Mouse (Mus musculus): ENCODE results near the gene St6gal1. TPM values are rescaled to one million over a fixed set of nuclear protein-coding genes. Genes with fewer than 3 reads are reported as not detected.

The St6gal1 gene
- polyA plus RNA-seq, 1 experiment from 2014 or later = 21.5 TPM

DNA sequence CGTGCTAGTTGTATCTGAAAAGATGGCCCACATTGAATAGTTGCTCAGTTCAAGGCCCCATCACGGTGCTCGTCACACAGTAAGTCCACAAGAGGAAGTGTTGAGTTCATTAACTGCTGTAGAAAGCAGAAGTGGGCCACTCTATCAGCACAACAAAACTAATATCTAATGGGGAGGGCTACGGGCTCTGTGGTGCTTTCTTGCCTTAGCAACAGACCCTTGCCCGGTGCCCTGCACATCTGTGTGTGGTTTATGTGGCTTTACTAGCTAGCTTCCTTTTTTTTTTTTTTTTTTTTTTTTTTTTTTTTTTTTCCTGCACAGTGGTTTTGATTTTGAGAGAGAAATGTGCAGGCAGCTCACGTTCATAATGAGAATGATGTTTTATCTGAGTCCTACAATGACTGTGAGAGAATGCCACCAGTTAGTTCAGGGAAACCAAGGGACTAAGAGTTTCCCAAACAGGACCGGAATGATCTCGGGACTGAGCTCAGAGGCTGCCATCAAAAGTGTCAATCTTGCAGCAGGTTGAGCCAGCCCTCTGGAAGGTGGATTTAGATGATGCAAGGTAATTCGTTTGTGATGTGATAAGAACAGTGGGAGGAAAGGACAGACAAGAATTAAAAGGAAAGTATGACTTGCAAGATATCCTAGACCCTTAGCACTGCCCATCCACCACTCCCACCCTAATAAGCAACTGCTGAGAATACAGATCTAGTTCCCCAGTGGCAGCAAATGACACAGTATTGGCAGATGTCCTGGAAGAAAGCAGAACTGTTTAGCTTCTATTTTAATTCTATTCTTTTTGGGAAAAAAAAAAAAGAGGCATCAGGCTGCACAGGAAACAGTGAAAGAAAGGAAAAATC lies 55.6 kb downstream of the St6gal1 start:
- Histone ChIP-seq H3K4me1 (replicated peaks) (peaks cover 11% of the 10 kb centered on the region), H3K4me3 (replicated peaks) (no peak overlapping the region), H3K27ac (no peak overlapping the region), H3K9me3 (no peaks in the 10 kb centered on the region), H3K9ac (replicated peaks) (no peak overlapping the region), H3K36me3 (no peaks in the 10 kb centered on the region), H3K4me2 (no peak overlapping the region), H3K27me3 (no peaks in the 10 kb centered on the region)
- no peak for ATAC-seq (ENCODE audit: insufficient number of reproducible peaks, insufficient read depth, low FRiP score, low TSS enrichment, low read depth)
- WGBS = 56% methylated on average over 9 of the region's 9 CpGs

DNA sequence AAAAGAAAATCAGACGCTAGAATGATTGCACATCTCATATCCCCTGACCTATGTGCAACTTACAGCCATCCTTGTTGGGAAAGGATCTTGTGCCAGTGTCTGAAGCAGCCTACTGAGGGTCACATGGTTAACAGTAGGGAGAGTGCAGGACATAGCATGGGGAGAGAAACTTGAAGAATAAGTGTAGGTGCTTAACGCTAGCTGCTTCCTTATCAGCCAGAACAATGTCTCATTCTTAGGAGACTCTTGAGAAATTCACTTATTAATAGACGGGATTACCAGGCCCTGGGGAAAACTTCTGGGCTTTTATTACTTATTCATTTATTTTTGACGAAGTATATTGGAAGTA lies 56.2 kb downstream of the St6gal1 start:
- Histone ChIP-seq H3K9ac (replicated peaks) (no peak overlapping the region), H3K9me3 (no peaks in the 10 kb centered on the region), H3K27me3 (no peaks in the 10 kb centered on the region), H3K27ac (no peak overlapping the region), H3K4me1 (replicated peaks) (peaks cover 11% of the 10 kb centered on the region), H3K4me3 (replicated peaks) (no peak overlapping the region), H3K36me3 (no peaks in the 10 kb centered on the region), H3K4me2 (no peak overlapping the region)
- no peak for ATAC-seq (ENCODE audit: insufficient number of reproducible peaks, insufficient read depth, low FRiP score, low TSS enrichment, low read depth)
- WGBS = 80% methylated on average over 4 of the region's 4 CpGs

DNA sequence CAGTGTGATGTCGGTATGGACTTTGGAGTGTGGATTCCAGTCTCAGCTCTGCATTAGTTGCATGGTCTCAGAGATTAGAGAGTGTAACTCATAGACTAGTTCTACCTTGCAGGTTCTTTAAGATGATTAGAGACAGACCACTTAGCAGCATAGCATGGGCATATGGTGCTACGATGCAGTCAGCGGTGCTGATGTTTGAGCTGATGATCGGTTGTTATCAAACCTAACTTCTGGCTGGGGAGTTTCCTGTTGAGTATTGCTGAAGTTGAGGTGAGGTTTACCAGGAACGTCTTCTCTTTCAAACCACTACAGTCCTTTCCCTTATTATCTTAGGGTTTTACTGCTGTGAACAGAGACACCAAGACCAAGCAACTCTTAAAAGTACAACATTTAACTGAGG lies 57.7 kb downstream of the St6gal1 start:
- no peak overlapping the region for H3K27ac ChIP-seq
- no peaks in the 10 kb centered on the region for H3K27me3 ChIP-seq
- no peak overlapping the region for H3K9ac ChIP-seq (replicated peaks)
- no peak for ATAC-seq (ENCODE audit: insufficient number of reproducible peaks, insufficient read depth, low FRiP score, low TSS enrichment, low read depth)
- peaks cover 11% of the 10 kb centered on the region for H3K4me1 ChIP-seq (replicated peaks)
- H3K4me3 ChIP-seq (replicated peaks) = no peak overlapping the region
- no peaks in the 10 kb centered on the region for H3K9me3 ChIP-seq
- H3K36me3 ChIP-seq = peaks cover 2% of the 10 kb centered on the region; the same call in 1 of the 2 replicates
- WGBS = 90% methylated on average over 5 of the region's 5 CpGs
- no peak overlapping the region for H3K4me2 ChIP-seq

DNA sequence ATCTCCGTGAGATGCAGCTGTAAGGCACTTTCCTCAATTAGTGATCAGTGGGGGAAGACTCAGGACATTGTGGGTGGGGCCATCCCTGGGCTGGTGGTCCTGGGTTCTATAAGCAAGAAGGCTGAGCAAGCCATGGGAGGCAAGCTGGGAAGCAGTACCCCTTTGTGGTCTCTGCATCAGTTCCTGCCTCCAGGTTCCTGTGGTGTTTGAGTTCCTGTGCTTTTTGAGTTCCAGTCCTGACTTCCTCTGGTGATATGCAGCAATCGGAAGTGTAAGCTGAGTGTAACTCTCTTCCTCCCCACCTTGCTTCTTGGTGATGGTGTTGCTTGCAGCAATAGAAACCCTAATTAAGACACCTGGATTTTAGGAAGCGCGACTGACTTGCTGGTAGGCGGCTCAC lies 58.4 kb downstream of the St6gal1 start:
- Histone ChIP-seq H3K27me3 (no peaks in the 10 kb centered on the region), H3K4me1 (replicated peaks) (peaks cover 11% of the 10 kb centered on the region), H3K4me2 (no peak overlapping the region), H3K27ac (no peak overlapping the region), H3K9me3 (no peaks in the 10 kb centered on the region), H3K4me3 (replicated peaks) (no peak overlapping the region), H3K36me3 (peaks cover 9% of the 10 kb centered on the region), H3K9ac (replicated peaks) (no peak overlapping the region)
- 68% methylated on average over 5 of the region's 5 CpGs for WGBS
- no peak for ATAC-seq (ENCODE audit: insufficient number of reproducible peaks, insufficient read depth, low FRiP score, low TSS enrichment, low read depth)

DNA sequence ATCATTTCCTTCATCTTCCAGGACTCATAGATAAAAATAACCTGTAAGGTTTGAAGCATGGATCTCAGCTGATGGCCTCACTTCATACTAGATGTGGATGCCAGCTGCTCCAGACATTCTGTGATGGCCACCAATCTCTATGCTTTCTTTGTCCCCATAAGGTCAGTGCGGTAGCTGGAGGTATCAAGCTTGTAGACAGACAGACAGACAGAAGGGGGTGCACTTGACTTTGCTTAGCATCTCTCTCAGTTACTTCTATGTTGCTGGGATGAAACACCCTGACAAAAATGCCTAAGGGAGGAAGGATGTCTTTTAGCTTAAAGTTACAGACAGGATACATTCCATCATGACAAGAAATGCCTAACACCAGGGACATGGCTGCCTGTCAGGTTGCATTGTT lies 59.1 kb downstream of the St6gal1 start:
- 90% methylated on average over 1 of the region's 1 CpGs for WGBS
- no peak overlapping the region for H3K4me3 ChIP-seq (replicated peaks)
- H3K4me1 ChIP-seq (replicated peaks) = peaks cover 11% of the 10 kb centered on the region
- peaks cover 11% of the 10 kb centered on the region for H3K36me3 ChIP-seq
- no peak overlapping the region for H3K9ac ChIP-seq (replicated peaks)
- no peak overlapping the region for H3K4me2 ChIP-seq
- H3K27ac ChIP-seq = no peak overlapping the region
- ATAC-seq (ENCODE audit: insufficient number of reproducible peaks, insufficient read depth, low FRiP score, low TSS enrichment, low read depth) = no peak
- H3K9me3 ChIP-seq = no peaks in the 10 kb centered on the region
- no peaks in the 10 kb centered on the region for H3K27me3 ChIP-seq

DNA sequence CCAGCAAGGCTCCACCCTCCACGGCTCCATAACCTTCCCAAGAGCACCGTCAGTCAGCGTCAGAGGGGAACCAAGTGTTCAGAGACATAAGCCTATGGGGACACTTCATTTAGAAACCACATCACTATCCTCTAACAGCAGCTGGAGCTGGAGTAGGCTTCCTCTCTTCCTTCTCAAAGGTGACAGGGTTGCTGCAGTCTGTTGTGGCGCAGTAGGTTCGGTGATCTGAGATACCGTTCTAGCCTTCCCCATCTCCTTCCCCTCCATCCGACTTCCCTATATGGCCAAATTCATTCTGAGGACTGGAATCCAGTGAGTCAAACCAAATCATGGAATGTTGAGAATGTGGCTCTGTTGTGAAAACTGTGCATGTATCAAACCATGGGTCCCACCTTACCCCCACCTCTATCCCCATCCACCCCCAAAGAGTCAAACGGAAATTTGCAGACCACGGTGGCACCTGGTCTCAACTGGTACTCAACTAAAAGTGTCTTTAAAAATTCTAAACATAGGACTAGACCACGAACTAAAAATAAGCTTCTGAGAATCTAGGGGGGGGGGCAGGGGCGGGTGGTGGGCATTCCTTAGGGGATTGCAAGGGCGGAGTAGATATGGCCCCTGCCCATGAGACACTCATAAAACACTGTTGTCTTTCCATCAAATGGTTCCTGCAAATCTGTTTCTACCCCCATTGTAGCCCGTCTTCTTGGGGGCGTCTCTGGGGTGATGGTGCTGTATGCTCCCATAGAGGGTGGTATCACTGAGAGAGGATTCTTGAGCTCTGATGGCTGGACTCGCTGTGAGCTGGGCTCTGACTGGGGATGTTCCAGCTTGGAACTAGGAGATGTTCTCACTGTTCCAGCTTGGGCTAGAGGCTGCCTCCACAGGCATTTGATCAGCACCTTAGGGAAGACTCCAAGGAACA lies 60.2 kb downstream of the St6gal1 start:
- no peak for ATAC-seq (ENCODE audit: insufficient number of reproducible peaks, insufficient read depth, low FRiP score, low TSS enrichment, low read depth)
- Histone ChIP-seq H3K4me3 (replicated peaks) (no peak overlapping the region), H3K36me3 (peaks cover 11% of the 10 kb centered on the region), H3K27me3 (no peaks in the 10 kb centered on the region), H3K9ac (replicated peaks) (no peak overlapping the region), H3K4me1 (replicated peaks) (peaks cover 10% of the 10 kb centered on the region), H3K9me3 (no peaks in the 10 kb centered on the region), H3K27ac (no peak overlapping the region), H3K4me2 (no peak overlapping the region)
- WGBS = 79% methylated on average over 15 of the region's 15 CpGs

DNA sequence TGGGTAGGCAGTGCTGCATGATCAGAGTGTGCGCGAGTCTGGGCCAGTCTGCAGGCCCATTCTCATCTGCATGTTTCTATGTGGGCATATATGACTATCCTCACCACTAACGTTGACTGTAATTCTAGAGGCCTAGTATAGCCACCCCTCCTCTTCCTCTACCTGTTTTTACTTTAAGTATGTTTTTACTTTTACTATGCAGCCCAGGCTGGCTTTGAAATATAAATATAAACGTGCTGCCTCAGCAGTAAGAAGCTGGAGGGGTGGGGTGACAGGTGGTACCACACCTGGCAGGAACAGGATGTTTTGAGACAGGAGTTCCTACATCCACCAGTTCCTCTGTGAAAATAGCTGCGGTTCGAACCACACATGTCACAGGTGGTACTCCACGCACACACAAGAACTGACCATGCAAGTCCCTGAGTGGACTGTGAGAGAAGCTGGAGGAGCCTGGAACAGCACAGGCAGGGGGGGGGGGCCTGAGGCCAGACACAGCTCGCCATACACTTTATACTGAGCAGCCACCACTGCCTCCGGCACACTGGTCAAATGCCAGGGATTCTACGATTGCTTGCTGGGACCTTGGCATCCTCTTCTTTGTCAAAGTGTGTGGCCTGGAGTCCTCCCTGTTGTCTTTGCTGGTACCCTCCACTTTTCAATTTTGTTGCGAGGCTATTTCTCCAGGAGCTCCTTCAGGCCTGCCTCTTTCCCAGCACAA lies 62.0 kb downstream of the St6gal1 start:
- WGBS = 84% methylated on average over 11 of the region's 11 CpGs
- Histone ChIP-seq H3K9ac (replicated peaks) (no peak overlapping the region), H3K27ac (no peak overlapping the region), H3K4me1 (replicated peaks) (peaks cover 5% of the 10 kb centered on the region; the same call in 1 of the 2 replicates), H3K4me2 (no peak overlapping the region), H3K9me3 (no peaks in the 10 kb centered on the region), H3K4me3 (replicated peaks) (no peak overlapping the region), H3K27me3 (no peaks in the 10 kb centered on the region), H3K36me3 (peaks cover 11% of the 10 kb centered on the region)
- ATAC-seq (ENCODE audit: insufficient number of reproducible peaks, insufficient read depth, low FRiP score, low TSS enrichment, low read depth) = no peak

DNA sequence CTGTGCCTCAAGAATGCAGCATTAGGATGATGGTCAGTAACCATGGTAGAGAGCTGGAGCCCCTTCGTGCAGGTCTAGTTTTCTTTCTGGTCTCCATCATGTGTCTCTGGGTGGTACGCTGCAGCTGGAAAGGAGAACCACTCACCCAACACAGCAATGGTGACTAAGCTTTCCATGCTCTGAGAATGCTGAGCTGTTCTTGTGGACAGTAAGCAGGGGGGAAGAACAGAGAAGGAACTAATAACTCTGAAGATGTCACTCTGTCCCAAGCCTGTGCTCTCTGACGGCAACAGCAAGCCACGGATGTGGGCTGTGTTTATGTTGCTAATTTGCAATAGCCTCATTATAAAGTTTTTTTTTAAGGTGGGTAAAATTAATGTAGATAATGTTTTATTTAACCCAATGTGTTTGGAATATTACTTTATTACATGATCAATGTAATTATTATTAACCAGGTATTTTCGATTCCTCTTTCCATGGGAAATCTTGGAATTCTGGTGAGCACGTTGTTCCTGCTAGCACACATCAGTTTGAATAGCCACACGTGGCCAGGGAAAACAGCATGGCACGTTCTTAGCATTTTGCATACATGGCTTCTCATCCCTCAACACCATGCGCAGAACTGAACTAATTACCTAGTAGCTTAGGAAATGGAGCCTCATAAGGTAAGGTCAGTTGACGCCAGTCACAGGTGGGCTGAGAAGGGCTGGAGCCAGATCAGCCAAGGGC lies 62.9 kb downstream of the St6gal1 start:
- Histone ChIP-seq H3K27ac (no peak overlapping the region), H3K4me1 (replicated peaks) (peaks cover 5% of the 10 kb centered on the region; the same call in 1 of the 2 replicates), H3K4me2 (no peak overlapping the region), H3K27me3 (no peaks in the 10 kb centered on the region), H3K4me3 (replicated peaks) (no peak overlapping the region), H3K9me3 (no peaks in the 10 kb centered on the region), H3K9ac (replicated peaks) (no peak overlapping the region), H3K36me3 (peaks cover 11% of the 10 kb centered on the region)
- ATAC-seq (ENCODE audit: insufficient number of reproducible peaks, insufficient read depth, low FRiP score, low TSS enrichment, low read depth) = no peak
- WGBS = 95% methylated on average over 10 of the region's 10 CpGs

DNA sequence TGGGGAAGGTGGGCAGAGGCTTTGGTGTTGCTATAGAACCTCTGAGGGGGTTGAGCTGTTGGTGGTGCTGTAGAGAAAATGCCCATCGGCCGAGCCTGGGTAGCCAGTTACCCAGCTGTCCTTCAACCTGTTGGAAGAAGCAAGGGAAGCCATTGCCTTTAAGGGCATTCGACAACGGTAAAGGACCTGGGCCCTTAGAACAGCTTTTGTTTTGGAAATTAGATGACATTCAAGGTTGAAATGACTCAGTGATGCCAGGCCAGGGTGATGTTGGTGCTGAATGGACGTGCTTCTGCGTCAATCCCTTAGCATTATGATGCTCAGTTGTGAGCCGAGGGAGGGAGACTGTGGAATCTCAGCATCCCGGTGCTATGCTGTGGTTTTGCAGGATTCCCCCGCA lies 63.6 kb downstream of the St6gal1 start:
- no peak for ATAC-seq (ENCODE audit: insufficient number of reproducible peaks, insufficient read depth, low FRiP score, low TSS enrichment, low read depth)
- 91% methylated on average over 9 of the region's 9 CpGs for WGBS
- peaks cover 5% of the 10 kb centered on the region; the same call in 1 of the 2 replicates for H3K4me1 ChIP-seq (replicated peaks)
- H3K9ac ChIP-seq (replicated peaks) = no peak overlapping the region
- H3K27me3 ChIP-seq = no peaks in the 10 kb centered on the region
- no peak overlapping the region for H3K27ac ChIP-seq
- H3K4me3 ChIP-seq (replicated peaks) = no peak overlapping the region
- peaks cover 11% of the 10 kb centered on the region for H3K36me3 ChIP-seq
- H3K4me2 ChIP-seq = no peak overlapping the region
- H3K9me3 ChIP-seq = no peaks in the 10 kb centered on the region

DNA sequence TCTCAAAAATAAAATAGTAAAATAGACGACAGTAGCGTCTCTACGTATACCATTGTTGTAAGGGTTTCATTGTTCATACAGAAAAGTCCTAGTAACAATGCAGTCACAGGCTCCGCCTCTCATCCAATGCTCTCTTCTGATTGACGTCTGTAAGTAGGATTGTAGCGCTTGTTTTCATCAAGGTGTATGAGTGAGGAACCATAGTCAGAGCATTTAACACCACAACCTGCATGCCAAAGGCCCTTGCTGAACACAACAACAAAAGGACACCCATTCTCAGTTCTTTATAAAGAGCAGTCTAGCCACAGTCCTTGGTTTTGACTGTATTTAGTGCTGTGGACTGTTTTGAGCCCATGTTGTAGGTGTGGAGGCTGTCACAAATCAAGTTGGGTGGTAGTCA lies 64.9 kb downstream of the St6gal1 start:
- H3K27me3 ChIP-seq = no peaks in the 10 kb centered on the region

More for the DNA sequence above, 64.9 kb downstream of the St6gal1 start:
- Histone ChIP-seq H3K36me3 (peaks cover 11% of the 10 kb centered on the region), H3K4me1 (replicated peaks) (peaks cover 2% of the 10 kb centered on the region; the same call in 1 of the 2 replicates), H3K9ac (replicated peaks) (no peak overlapping the region), H3K9me3 (no peaks in the 10 kb centered on the region), H3K4me3 (replicated peaks) (no peak overlapping the region), H3K27ac (no peak overlapping the region), H3K4me2 (no peak overlapping the region)
- WGBS = 94% methylated on average over 6 of the region's 6 CpGs
- no peak for ATAC-seq (ENCODE audit: insufficient number of reproducible peaks, insufficient read depth, low FRiP score, low TSS enrichment, low read depth)
